Mouse (Mus musculus): ENCODE results near the gene Lrfn1.

DNA sequence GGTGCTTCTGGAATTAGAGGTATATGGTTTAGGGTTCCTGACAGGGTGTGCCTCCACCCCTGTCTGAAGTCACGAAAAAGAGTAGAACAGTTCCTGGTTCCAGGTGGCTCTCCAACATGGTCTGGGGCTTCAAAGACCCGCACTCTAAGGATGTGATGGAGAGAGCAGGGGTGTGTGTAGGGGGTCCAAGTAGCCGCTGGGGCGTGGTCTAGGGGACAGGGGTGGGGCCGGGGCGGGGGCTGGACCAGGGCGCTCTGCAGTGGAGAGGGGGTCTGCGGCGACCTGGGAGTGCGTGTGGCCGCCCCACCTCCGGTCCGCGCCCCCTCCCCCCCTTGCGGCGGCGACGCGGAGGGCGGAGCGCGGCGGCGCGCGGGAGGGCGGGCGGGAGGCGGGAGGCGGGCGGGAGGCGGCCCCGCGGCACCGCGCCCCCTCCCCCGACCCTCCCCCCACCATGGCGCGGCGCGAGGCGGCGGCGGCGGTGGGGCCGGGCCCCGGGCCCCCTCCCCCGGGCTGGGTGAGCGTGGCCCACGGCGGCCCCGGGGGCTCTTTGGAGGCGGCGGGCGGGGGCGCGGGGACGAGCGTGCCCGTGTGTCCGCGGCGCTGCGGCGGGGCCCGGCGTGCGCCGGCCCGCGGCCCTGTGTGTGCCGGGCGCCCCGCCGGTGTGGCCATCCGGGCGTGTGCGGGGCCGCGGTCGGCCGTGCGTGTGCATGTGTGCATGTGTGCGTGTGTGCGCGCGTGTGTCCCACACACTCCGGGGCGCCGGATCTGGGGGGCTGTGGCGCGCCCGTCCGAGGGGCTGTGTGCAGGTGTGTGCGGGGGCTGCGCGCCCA lies at the start of gene Lrfn1:
- TF ChIP-seq CTCF (IDR thresholded peaks at IDR 0.05; ENCODE audit: borderline replicate concordance, insufficient read depth, low read depth, low read length) (no peak), POLR2A (IDR thresholded peaks at IDR 0.05; ENCODE audit: borderline replicate concordance, insufficient read depth, low read length) (no peak)
